Mouse (Mus musculus): Measurements from ENCODE around the gene Ppy. TPM values are rescaled to one million over a fixed set of nuclear protein-coding genes. Genes with fewer than 3 reads are reported as not detected.

Ppy gene
- total RNA-seq (2022) = not detected

DNA sequence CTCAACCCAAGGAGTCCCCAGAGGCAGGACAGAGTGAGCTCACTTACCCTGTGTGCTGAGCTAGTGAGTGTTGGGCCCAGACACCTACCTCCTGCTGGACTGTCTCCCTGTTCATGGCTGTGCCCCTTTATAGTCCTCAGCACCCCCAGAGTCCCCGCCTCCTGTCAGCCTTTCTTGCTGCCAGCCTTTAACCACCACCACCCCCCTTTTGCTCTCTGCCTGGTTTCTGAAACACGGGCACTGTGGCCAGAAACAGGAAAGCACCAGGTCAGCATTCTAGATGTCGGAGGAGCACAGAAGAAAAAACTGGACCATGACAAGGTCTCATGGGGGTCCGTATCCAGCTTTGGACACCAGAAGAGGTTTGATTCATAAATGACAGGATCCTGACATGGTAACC, at the start of gene Ppy:
Gene Ppy (minus strand): TSS at position 101 of the 400 bp plus-strand sequence.
- no peak for DNase-seq

DNA sequence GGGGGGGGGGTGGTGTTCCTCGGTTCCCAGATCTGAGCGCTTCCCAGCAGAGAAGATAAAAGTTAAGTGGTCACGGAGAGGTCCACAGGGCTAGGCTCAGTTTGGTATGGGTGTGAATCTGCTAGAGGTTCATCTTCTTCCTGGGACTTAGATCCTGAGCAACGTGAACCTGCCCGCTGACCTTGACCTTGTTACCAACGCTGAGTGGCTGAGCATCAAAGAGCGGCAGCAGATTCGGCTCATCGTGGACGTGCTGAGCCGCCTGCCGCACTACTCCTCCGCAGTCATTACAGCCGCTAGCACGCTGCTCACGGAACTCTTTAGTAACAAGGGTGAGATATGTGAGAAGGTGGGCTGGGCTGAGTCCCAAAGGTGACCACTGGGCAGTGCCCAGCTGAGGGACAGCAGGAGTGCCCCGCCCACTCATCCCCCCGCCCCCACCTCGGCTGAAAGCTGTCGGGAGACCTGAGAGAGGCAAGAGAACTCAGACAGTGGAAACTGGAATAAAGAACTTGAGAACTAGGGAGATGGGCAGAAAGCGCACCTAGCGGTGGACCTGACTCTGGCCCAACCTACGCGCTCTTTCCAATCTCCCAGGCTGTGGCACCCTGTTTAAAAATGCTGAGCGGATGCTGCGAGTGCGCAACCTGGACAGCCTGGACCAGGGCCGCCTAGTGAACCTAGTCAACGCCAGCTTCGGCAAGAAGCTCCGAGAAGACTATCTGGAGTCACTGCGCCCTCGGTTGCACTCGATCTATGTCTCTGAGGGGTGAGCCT, 46.3 kb upstream of the Ppy start:
- DNase-seq = no peak

DNA sequence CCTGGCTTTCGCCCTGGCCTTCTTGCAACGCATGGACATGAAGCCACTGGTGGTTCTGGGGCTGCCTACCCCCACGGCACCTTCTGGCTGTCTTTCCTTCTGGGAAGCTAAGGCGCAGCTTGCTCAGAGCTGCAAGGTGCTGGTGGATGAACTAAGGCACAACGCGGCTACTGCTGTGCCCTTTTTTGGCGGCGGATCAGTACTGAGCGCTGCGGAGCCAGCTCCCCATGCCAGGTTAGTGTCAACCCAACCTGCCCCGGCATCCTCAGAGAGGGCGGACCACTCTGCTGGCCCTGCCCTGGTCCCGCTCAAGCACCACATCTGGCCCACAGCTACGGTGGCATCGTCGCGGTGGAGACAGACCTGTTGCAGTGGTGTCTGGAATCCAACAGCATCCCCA, 45.4 kb upstream of the Ppy start:
- DNase-seq = no peak

DNA sequence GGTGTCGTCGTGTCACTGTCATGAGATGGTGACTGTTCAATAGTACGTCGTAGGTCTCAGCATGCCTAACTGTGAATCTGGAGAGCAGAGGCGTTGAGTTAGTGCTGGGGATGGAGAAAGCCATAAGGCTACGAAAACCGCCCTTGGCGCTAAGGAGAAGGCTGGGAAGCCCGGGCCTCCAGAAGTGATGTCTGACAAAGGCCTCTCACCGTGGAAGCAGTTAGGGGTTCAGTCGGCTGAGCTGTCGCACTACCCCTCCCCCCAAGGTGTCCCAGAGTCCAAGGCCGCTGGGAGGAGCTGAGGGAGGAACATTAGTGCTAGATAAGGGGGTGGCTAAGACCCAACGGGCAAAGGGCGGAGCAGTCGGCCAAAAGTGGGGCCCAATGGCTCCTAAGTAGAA, 44.9 kb upstream of the Ppy start:
- no peak for DNase-seq

DNA sequence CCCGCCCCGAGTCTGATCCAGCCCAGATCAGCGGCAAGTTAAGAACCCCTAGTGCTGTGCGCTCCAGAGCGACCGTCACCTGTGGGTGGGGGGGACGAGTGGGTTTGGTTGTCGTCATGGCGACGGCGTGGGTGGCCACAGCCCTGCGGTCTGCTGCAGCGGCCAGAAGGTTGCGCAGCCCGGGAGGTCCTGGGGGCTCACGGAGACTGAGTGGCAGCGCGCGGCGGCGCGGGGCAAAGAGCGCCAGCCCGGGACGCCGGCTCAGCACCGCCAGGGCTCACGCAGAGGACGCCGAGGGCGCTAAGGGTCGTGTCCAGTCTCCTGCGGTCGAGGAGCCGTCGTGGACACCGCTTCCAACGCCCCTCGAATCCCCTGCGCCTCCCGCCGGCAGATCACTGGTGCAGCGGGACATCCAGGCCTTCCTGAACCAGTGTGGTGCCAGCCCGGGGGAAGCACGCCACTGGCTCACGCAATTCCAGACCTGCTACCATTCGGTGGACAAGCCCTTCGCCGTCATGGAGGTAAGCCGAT, 44.4 kb upstream of the Ppy start, which contains the start of gene Nags:
Gene Nags (plus strand): TSS at position 43 of the 531 bp plus-strand sequence.
- no peak for DNase-seq

DNA sequence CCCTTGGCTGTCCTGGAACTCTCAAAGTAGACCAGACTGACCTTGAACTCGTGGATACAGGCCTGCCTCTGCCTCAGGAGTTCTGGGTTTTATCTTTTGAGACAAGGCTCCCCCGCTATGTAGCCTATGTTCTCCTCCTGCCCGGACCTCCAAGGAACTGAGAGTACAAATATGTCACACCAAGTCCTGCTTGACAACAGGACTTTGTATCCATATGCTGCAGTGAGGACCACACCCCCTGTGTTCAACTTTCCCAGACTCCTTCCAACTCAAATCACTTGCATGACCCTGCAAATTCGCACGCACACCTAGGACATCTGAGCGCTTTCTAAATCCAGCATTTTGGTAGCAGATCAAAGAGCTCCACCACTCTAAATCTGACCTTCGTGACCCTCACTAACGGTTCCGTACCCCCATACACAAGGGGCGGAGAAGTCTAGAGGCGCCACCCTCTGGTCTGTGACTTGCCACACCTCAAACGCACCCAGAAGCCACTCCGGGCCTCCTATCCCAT, 43.9 kb upstream of the Ppy start:
- DNase-seq = no peak

DNA sequence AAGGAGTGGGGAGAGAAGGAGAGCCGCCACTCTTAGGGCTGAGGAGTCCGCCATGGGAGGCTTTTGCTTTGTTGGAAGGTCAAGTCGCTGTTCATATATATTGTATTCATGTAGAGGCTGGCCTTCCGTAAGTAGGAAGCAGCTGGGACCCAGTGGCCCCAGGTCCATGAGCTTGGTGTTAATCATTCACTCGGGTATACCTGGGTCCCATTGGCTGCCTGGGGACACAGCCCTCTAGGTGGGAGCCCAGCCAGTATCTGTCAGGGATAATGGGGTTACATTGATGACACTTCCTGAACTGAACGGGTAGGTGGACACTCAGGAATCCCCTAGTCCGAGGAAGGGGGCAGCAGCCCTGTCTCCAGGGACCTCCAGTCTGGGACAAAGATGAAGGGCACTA, 41.2 kb upstream of the Ppy start:
- DNase-seq = no peak

DNA sequence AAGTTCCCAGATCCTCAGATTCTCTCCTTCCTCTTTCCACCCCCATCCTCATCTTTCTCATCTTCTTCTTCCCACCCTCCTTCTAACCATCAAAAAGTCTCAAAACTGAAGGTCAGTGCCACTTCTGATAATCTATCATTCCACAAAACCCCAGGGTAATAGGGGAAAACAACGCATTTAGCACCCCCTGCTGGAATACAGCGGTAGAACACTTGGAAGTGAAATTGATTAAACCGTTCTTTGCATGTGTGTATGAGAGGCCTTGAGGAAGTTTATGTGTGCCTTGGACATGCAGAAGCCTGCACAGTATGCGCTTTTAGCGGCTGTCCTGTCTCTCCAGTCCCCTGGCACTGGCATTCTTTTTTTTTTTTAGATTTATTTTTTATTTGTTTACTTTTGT, 39.4 kb upstream of the Ppy start:
- no peak for DNase-seq

DNA sequence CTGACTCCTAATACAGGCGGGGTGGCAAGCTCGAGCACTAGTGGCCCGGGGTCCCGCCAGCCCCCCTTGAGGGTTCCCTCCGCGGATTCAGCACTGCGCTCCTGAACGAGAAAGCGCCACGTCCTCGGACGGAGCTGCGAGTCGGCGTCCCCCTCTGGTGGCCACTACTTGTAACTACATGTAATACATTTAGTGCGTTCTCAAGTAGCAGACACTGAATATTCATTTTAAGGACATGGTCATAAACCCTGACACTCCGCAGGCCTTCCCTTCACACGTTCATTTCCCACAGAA, 37.3 kb upstream of the Ppy start:
- DNase-seq = no peak

DNA sequence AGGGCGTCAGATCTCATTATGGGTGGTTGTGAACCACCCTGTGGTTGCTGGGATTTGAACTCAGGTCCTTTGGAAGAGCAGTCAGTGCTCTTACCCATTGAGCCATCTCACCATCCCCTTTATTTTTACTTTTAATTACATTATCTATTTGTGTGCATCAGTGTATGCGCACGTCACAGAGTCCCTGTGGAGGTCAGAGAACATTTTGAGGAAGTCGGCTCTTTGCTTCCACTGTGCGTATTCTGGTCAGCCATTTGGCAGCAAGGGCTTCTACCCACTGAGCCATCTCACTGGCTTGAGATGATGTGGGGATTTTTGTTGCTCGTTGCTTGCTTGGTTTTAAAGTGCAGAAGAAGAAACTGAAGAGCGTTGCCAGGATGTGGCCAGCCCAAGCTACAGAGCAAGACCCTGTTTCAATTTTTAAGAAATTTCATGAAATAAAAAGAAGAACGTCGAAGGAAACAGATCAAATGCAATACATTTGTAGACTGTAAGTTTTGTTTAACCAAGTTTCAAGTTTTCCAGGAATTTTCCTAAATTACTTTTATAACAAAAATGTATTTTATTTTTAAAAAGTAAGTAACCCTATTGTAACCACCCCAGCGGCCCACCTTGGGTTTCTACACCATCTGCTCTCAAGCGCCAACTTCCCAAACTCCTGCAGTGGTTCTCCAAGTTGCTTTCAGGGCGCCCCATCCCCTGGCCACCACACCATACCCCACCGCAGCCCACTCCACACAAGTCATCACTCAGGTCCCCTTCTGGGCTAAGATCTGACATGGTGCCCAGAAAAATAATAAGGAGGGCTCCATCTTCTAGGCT, 36.7 kb upstream of the Ppy start:
- no peak for DNase-seq

DNA sequence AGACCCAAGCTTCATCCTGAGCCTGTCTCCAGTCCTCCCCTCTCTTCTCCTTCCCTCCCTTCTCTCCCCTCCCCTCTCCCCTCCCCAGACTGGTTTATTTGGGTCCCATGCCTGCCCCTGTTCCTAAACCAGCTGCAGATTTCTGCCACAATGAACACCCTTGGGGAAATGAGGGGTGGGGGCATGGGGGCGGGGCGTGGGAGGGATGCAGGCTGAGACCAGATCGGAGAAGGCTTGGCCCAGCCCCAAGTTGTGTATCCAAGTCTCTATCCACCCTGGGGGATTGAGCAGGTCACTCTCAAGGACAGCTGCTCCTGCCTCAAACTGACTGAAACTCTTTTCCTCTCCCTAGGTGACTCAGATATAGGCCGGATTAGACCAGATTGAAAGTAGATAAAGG, 33.4 kb upstream of the Ppy start:
- DNase-seq = no peak

DNA sequence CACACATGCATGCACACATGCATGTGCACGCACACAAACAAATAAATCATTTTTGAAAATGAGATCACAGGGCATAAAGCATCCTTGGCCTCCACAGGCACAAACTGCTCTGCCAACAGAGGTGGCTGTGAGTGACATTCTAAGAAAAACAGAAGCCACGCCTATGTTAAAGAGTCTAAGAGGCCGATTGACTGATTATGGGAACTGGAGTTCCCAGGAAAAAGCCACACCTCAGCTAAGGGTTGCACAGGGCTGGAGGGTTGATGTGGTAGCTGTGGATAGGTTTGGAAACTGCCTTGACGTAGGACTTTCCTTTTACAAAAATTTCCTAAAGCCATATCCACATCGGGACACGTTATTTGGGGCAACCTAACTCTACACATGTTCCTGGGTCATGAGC, 16.3 kb upstream of the Ppy start:
- DNase-seq = no peak

DNA sequence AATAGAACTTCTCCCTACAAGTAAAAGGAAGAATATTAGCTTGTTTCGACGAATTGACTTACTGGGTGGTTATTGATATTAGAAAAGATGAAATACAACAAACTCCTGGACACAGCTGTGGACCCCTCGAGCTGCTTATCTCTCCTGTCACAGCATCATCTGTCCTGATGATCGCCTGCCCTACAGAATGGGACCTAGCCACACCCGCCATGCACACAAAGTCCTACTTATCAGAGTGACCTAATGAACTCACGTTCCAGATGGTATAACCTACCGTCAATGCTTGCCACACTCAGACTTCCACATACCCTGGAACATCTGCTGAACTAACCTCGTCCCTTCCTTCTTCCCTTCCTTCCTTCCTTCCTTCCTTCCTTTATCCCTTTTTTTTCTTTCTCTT, 15.1 kb upstream of the Ppy start:
- DNase-seq = no peak

DNA sequence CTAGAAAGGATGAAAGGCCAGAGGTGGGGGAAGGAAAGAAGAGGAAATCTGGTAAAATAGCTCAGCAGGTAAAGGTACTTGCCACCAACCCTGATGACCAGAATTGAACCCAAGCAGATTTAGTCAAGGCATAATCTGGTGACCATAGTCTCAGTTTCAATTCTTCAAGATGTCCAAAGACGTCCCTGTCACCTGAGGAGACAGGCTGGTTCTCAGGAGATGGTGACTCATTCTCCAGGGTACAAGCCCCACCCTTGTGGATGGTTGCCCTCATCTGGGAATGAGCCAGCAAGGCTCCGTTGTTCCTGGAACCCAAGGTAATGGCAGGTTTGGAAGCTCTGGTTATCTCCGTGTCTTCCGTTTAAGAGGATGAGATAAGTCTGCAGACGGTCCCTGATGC, 10.5 kb upstream of the Ppy start:
- no peak for DNase-seq

DNA sequence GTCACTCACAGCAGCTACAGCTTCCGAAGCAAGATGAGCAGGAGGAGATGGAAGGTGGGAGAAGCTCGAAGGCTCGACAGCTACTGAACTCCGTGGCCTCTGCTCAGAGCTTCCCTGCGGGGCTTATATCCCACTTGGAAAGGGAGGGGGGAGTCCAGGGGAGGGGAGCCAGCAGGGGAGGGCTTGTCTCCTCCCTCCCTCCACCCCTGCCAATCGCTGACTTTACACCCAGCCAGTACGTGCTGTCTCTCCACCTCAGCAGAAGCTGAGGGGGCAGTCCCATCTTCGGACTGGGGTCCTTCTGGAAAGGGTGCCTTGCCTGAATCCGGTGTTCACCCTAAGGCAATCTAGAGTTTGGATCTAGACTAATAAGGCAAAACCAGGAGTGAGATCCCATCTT, 6.6 kb upstream of the Ppy start, which contains the start of gene Pyy:
Gene Pyy (minus strand): TSS at position 101 of the 400 bp plus-strand sequence.
- no peak for DNase-seq

DNA sequence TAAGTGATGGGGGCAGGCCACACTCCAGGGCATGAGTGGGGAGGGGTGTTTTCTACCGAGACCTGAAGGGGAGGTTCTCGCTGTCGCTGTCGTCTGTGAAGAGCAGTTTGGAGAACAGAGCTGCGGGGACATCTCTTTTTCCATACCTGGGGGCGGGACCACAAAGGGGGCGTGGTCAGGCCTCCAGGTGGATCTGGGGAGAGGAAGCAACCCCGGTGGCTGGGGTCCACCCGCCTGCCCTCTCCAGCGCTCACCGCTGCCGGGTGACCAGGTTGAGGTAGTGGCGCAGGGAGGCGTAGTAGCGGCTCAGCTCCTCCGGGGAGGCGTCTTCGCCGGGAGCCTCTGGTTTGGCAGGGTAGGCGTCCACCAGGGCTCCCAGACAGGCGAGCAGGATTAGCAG, 5.8 kb upstream of the Ppy start:
- DNase-seq = no peak

DNA sequence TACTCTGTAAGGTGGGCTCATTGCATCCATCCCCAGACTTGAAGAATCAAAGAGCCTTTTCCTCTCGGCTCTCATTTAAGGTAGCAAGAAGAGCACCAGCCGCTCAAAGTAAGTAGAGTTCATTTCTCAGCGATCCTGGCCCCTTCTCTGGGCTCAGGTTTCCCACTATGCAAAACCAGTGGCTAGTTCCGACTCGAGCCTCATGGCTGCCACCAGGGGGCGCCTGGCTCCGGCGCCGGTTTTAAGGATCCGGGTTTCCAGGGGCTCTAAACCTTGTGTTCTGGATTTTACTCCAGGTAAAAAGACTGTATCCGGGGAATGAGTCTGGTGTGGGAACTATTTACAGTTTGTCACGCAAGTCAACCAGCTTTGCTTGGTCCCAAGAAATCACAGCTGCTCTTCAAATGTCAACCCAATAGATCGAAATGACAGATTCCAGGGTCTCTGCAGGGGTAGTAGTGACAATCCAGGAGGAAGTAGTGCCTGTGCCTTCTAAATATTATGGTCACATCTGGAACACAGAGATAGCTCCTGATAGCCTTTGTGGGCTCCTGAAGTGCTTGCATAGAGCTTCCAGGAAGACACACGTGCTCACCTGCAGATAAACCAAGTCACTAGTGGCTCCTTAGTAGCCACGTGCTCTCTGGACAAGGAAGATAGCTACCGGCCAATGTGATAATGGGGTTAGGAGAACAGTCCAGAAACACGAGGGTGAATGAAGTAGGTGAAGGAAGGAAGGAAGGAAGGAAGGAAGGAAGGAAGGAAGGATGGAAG, 1.6 kb upstream of the Ppy start:
- DNase-seq = no peak

DNA sequence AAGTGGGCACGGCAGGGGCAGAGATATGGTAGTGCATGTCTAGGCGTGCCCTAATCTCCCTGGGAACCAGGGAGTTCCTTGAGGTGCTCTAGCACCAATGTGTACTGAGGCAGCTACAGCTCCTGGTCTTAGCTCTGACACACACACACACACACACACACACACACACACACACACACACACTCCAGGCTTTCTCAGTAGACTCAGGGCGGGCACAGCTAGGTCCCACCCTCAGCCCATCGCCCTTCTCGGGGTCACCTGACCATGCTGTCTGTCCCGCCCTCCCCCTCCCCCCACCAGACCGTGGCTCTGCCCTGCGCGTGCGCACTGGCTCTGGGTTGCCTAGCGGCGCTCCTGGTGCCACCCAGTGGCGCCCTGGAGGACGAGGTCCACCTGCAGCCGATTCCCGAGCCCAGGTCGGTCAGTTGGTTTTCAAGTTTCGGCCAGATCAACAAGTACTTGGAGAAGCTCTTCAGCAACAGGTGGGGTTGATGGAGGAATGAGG, 4.2 kb downstream of the Ppy start:
- peak; percentile 57 for DNase-seq

DNA sequence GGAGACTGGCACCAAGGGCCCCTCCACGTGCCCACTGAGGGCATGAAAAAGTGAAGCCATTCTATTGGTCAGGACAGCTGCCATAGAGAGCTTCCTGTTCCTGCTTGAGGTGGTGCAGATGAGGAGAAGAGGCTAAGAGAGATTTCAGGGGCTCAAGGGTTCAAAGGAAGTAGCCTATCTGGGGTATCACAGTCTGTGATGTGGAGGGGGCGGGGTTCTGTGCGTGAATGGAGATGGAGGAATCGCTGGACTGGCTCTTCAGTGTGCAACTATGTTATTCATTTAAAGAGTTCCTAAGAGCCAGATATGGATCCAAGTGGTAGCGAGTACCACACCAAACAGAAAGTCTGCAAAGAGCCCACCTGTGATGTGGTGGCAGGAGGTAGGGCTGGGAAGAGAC, 4.7 kb downstream of the Ppy start:
- DNase-seq = no peak

DNA sequence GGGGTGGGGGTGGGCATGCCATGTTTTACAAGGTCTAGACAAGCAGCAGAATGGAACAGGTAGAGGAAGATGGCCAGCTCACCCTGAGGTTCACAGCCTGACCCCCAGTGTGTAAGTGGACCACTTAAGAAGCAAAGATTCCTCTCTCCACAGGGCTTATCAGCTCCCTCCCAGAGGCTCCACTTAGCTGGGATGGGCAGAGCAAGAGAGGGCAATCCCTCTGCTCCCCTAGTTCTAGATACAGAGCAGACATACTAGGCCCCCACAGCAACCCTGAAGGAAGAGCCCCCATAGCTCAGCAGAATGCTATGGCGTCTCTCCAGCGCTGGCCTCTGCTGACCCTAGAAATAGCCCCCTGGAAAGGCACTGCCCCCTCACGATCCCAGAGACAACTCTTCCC, 5.4 kb downstream of the Ppy start:
- DNase-seq = no peak

DNA sequence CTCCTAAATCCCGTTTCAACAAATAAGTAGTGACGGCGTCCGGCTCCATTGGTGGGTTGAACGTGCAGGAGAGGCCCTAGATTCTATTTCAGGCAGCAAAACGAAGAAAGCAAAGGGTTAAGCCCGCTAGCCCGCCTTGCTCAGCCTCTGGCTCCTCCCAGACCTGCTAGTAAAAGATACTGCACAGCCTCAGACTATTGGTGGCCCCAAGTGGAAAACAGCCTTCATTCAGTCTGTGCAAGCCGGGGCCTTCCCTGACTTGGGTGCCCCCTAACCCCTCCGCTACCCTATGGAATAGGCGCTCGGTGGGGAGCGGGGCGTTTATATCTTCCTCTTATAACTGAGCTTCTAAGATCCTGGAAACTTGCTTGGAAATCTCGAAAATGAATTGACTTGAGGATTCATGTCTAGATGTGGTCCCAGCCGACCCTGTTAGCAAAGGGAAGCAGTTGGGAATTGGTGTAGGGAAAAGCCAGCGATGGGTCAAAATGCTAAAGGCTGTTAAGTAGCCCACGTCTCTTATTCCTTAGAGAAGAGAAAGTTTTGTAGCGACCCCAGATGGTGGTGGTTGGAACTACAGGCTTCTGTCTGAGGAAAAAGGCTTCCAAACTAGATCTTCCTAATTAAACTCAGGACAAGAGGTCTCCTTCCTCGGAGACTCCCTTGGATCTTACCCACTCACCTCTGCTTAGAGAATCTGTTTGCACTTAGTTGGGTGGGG, 11.9 kb downstream of the Ppy start:
- DNase-seq = peak; percentile 39
